Mouse (Mus musculus): ENCODE results near the gene Kdm5b. TPM values are rescaled to one million over a fixed set of nuclear protein-coding genes. Genes with fewer than 3 reads are reported as not detected.

Kdm5b gene
- polyA plus RNA-seq, 1 experiment from 2014 or later: 98.8 TPM

DNA sequence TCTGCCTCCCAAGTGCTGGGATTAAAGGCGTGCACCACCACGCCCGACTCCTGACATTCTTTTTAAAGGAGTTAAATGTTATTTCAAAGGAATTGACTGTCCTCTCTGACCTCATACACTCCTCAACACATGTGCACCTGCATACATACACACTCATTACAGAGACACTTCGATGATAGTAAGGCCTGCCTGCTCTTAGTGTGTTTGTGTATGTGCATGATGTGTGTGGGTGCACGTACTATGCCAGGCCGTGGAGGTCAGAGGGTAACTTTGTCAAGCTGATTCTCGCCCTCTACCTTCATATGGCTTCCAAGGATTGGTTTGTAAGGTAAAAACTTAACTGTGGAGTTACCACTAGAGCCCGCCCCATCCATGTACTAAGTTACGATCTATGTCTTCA, 10.2 kb downstream of the Kdm5b start:
- Histone ChIP-seq H3K4me1 (peaks cover 26% of the 10 kb centered on the region), H3K36me3 (no peaks in the 10 kb centered on the region), H3K4me3 (no peak overlapping the region), H3K27me3 (no peaks in the 10 kb centered on the region), H3K4me2 (replicated peaks) (no peak overlapping the region), H3K9me3 (no peaks in the 10 kb centered on the region), H3K27ac (no peak overlapping the region), H3K9ac (no peak overlapping the region)
- 95% methylated on average over 9 of the region's 9 CpGs for WGBS
- ATAC-seq (ENCODE audit: low FRiP score, low read depth): no peak

GRCm38 (mm10) chr1:134570631-134571030, 10.7 kb downstream of the Kdm5b start:
- Histone ChIP-seq H3K4me2 (replicated peaks) (no peak overlapping the region), H3K9ac (no peak overlapping the region), H3K9me3 (no peaks in the 10 kb centered on the region), H3K4me3 (no peak overlapping the region), H3K27me3 (no peaks in the 10 kb centered on the region), H3K4me1 (peaks cover 21% of the 10 kb centered on the region), H3K36me3 (no peaks in the 10 kb centered on the region; the same call in 1 of the 2 replicates), H3K27ac (no peak overlapping the region)
- WGBS: 79% methylated on average over 3 of the region's 3 CpGs
- ATAC-seq (ENCODE audit: low FRiP score, low read depth): no peak

- Histone ChIP-seq H3K27me3 (no peaks in the 10 kb centered on the region), H3K36me3 (no peaks in the 10 kb centered on the region; the same call in 1 of the 2 replicates), H3K9me3 (no peaks in the 10 kb centered on the region), H3K4me1 (peaks cover 9% of the 10 kb centered on the region; the same call in 1 of the 2 replicates), H3K4me2 (replicated peaks) (no peak overlapping the region), H3K4me3 (no peak overlapping the region), H3K9ac (no peak overlapping the region), H3K27ac (no peak overlapping the region)
- 77% methylated on average over 1 of the region's 1 CpGs for WGBS
- ATAC-seq (ENCODE audit: low FRiP score, low read depth): no peak
These were observed 13.4 kb downstream of the Kdm5b start for GRCm38 (mm10) chr1:134573300-134573931.

- H3K36me3 ChIP-seq: no peaks in the 10 kb centered on the region; the same call in 1 of the 2 replicates
- 71% methylated on average over 5 of the region's 5 CpGs for WGBS
- no peak overlapping the region for H3K4me2 ChIP-seq (replicated peaks)
- H3K4me3 ChIP-seq: no peak overlapping the region
- no peaks in the 10 kb centered on the region for H3K9me3 ChIP-seq
- H3K27me3 ChIP-seq: no peaks in the 10 kb centered on the region
- H3K4me1 ChIP-seq: peaks cover 9% of the 10 kb centered on the region; the same call in 1 of the 2 replicates
- ATAC-seq (ENCODE audit: low FRiP score, low read depth): no peak
- no peak overlapping the region for H3K27ac ChIP-seq
- no peak overlapping the region for H3K9ac ChIP-seq
These were observed 14.0 kb downstream of the Kdm5b start for GRCm38 (mm10) chr1:134573932-134574315.

DNA sequence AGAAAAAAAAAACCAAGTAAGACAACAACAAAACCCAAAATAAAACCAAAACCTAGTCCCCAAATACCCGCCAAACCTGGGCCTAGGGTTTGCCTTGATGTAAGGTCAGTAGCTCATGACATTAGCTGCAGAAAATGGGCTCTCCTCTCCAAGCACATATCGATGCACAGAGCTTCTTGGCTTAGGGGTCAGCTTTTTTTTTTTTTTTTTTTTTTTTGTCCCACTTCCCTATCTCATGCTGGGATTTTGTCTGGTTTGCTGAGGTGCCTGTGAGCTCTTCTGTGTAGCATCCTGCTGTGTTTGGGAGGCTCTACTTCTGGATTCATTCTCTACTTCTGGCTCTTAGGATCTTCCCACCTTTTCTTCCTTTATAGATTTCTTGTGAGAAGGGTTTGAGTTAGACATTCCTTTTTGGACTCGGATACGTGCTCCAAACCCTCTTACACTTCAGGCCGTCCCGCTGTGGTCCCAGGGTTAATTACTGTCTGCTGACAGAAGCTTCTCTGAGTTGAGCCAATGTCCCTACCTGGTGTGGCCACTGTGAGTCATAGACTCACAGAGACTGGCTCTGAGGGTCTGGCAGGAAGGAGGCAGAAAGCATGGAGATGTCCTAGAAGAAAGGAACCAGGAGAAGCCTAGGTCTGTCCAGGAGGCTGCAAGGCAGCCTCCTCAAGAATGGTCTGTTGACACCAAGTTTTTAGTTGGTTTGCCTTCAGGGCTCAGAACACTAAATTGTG, 17.6 kb downstream of the Kdm5b start:
- H3K4me2 ChIP-seq (replicated peaks): no peak overlapping the region
- peaks cover 10% of the 10 kb centered on the region; the same call in 1 of the 2 replicates for H3K4me1 ChIP-seq
- H3K27ac ChIP-seq: no peak overlapping the region
- no peaks in the 10 kb centered on the region for H3K27me3 ChIP-seq
- 83% methylated on average over 6 of the region's 6 CpGs for WGBS
- H3K4me3 ChIP-seq: no peak overlapping the region
- no peak overlapping the region for H3K9ac ChIP-seq
- ATAC-seq (ENCODE audit: low FRiP score, low read depth): no peak
- no peaks in the 10 kb centered on the region for H3K9me3 ChIP-seq
- H3K36me3 ChIP-seq: peaks cover 7% of the 10 kb centered on the region

DNA sequence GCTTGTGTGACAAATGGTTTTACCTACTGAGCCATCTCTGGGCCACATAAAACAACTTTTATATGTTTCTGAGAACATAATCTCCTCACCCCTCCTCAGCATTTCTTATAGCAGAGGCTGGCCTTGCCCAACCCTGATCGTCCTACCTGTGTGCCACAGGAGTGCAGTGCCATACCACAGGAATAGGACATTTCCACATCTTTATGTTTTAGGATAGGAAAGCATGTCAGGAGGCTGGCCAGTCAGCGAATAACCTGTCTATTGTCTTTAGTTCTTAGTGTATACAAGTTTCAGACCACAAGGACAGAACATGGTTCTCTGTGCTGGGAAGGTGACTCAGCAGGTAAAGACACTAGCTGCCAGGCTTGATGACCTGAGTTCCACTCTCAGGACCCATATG, 20.8 kb downstream of the Kdm5b start:
- WGBS: 88% methylated on average over 2 of the region's 2 CpGs
- Histone ChIP-seq H3K9me3 (no peaks in the 10 kb centered on the region), H3K4me2 (replicated peaks) (no peak overlapping the region), H3K36me3 (peaks cover 19% of the 10 kb centered on the region), H3K9ac (no peak overlapping the region), H3K27ac (no peak overlapping the region), H3K27me3 (no peaks in the 10 kb centered on the region), H3K4me1 (peaks cover 18% of the 10 kb centered on the region), H3K4me3 (no peak overlapping the region)
- no peak for ATAC-seq (ENCODE audit: low FRiP score, low read depth)

DNA sequence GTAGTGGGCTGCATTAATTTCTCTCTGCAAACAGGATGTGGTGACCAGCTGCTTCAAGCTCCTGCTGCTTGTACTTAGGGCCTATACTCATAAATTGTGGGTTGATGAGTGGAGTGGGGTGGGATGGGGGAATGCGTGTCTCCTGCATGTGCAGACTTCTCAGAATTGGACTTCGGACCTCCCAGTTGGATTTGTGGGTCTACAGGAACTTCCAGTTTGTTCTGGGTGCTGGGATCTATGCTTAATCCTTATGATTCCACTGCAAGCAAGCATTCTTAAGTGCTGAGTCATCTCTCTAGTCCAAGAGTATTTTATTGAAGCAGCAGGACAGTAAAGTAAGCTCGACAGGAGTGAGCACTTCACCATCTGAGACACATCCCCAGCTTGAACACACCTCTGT, 23.6 kb downstream of the Kdm5b start:
- Histone ChIP-seq H3K4me3 (no peak overlapping the region), H3K4me2 (replicated peaks) (no peak overlapping the region), H3K9me3 (no peaks in the 10 kb centered on the region), H3K4me1 (peaks cover 18% of the 10 kb centered on the region), H3K27ac (no peak overlapping the region; the same call in 1 of the 2 replicates), H3K27me3 (no peaks in the 10 kb centered on the region), H3K36me3 (peaks cover 38% of the 10 kb centered on the region), H3K9ac (no peak overlapping the region)
- ATAC-seq (ENCODE audit: low FRiP score, low read depth): no peak
- 55% methylated on average over 3 of the region's 3 CpGs for WGBS

- Histone ChIP-seq H3K4me2 (replicated peaks) (no peak overlapping the region), H3K36me3 (peaks cover 78% of the 10 kb centered on the region), H3K27me3 (no peaks in the 10 kb centered on the region), H3K9ac (no peak overlapping the region), H3K27ac (no peak overlapping the region), H3K4me1 (no peaks in the 10 kb centered on the region), H3K9me3 (no peaks in the 10 kb centered on the region), H3K4me3 (no peak overlapping the region)
- ATAC-seq (ENCODE audit: low FRiP score, low read depth): no peak
These were observed 29.7 kb downstream of the Kdm5b start for GRCm38 (mm10) chr1:134589676-134590075.

GRCm38 (mm10) chr1:134591773-134592172, 31.8 kb downstream of the Kdm5b start:
- Histone ChIP-seq H3K36me3 (peaks cover 78% of the 10 kb centered on the region), H3K27ac (no peak overlapping the region), H3K4me2 (replicated peaks) (no peak overlapping the region), H3K27me3 (no peaks in the 10 kb centered on the region), H3K9ac (no peak overlapping the region), H3K4me3 (no peak overlapping the region), H3K9me3 (no peaks in the 10 kb centered on the region), H3K4me1 (no peaks in the 10 kb centered on the region)
- WGBS: 92% methylated on average over 2 of the region's 2 CpGs
- ATAC-seq (ENCODE audit: low FRiP score, low read depth): no peak

DNA sequence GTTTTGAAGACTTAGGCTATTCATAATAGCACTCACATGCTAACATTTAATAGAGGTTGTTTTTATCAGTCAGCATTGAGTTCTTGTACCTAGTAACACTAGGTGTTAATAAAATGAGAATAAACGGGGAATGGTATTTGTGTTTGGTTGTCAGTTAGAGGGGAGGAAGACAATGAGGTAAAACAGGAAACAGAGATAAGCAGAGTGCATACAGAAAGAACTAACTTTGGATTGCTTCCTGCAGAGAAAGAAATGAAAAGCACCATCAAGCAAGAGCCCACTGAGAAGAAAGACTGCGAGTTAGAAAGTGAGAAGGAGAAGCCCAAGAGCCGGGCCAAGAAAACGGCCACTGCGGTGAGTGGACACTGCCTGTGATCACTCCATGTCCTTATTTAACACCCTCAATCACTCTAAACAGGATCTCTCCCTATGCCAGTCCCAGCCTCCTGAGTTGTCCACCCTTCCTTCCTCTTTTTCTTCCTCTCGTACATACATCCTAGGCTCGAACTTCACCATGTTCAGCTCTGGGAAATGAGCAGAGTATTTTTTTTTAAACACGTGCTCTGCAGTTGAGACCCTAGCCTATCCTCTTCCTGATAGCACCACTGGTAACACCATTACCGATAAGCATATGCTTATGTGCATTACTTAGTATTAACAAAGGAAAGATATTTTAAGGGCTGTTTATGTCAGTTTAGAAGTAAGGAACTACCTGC, 37.5 kb downstream of the Kdm5b start:
- Histone ChIP-seq H3K9me3 (no peaks in the 10 kb centered on the region), H3K36me3 (peaks cover 87% of the 10 kb centered on the region), H3K9ac (no peak overlapping the region), H3K4me2 (replicated peaks) (no peak overlapping the region), H3K27me3 (no peaks in the 10 kb centered on the region), H3K4me3 (no peak overlapping the region), H3K4me1 (no peaks in the 10 kb centered on the region), H3K27ac (no peak overlapping the region)
- 94% methylated on average over 9 of the region's 9 CpGs for WGBS
- no peak for ATAC-seq (ENCODE audit: low FRiP score, low read depth)

- Histone ChIP-seq H3K36me3 (peaks cover 87% of the 10 kb centered on the region), H3K9me3 (no peaks in the 10 kb centered on the region), H3K27me3 (no peaks in the 10 kb centered on the region), H3K27ac (no peak overlapping the region), H3K4me3 (no peak overlapping the region), H3K4me2 (replicated peaks) (no peak overlapping the region), H3K9ac (no peak overlapping the region), H3K4me1 (no peaks in the 10 kb centered on the region)
- no peak for ATAC-seq (ENCODE audit: low FRiP score, low read depth)
- WGBS: 97% methylated on average over 2 of the region's 2 CpGs
These were observed 44.1 kb downstream of the Kdm5b start for GRCm38 (mm10) chr1:134604086-134604485.

- H3K36me3 ChIP-seq: peaks cover 82% of the 10 kb centered on the region
- no peaks in the 10 kb centered on the region for H3K27me3 ChIP-seq
- H3K4me1 ChIP-seq: no peaks in the 10 kb centered on the region
- H3K27ac ChIP-seq: no peak overlapping the region
- no peak for ATAC-seq (ENCODE audit: low FRiP score, low read depth)
- H3K4me2 ChIP-seq (replicated peaks): no peak overlapping the region
- no peak overlapping the region for H3K4me3 ChIP-seq
- no peak overlapping the region for H3K9ac ChIP-seq
- no peaks in the 10 kb centered on the region for H3K9me3 ChIP-seq
- 84% methylated on average over 8 of the region's 8 CpGs for WGBS
These were observed 45.7 kb downstream of the Kdm5b start for GRCm38 (mm10) chr1:134605670-134606069.

Data from limb, embryonic 13.5 days (tissue).